Mouse (Mus musculus): ENCODE measurements around the gene Sct. TPM values are rescaled to one million over a fixed set of nuclear protein-coding genes. Genes with fewer than 3 reads are reported as not detected.

Gene Sct
- total and polyA plus RNA-seq, 2 experiments from 2014 or later = 3.7 to 7.6 TPM

DNA sequence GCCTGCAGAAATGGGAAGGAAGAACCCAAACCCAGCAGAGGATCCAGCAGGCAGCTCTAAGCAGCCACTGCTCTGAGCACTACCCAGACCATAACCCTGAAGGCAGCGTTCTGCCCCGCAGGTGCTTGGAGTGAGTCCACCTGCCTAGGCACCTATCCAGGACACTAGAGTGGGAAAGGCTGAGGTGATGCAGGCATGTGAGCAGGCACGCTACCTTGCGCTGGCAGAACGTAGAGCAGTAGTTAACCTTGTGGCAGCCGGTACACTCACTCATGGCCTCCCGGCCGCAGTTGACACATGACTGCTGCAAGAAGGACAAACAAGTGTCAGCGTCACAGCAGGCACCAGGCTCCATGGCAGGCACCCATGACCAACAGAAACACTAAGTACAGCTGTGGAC lies 22.5 kb upstream of the Sct start:
- Histone ChIP-seq H3K36me3 (ENCODE audit: insufficient read depth, low read length) (peaks cover 61% of the 10 kb centered on the region), H3K4me2 (ENCODE audit: low read depth, low read length) (no peak overlapping the region), H3K9ac (replicated peaks; ENCODE audit: low read length) (no peak overlapping the region), H3K27ac (no peak overlapping the region), H3K27me3 (ENCODE audit: insufficient read depth, low read length) (no peaks in the 10 kb centered on the region), H3K9me3 (ENCODE audit: low read length) (no peaks in the 10 kb centered on the region), H3K4me1 (ENCODE audit: insufficient read depth, low read length) (no peaks in the 10 kb centered on the region), H3K4me3 (ENCODE audit: low read length) (no peak overlapping the region)
- ATAC-seq = no peak
- TF ChIP-seq CTCF (IDR thresholded peaks at IDR 0.05; ENCODE audit: low read depth) = no peak
- WGBS = 88% methylated on average over 9 of the region's 9 CpGs
- DNase-seq (ENCODE audit: low spot score) = no peak

DNA sequence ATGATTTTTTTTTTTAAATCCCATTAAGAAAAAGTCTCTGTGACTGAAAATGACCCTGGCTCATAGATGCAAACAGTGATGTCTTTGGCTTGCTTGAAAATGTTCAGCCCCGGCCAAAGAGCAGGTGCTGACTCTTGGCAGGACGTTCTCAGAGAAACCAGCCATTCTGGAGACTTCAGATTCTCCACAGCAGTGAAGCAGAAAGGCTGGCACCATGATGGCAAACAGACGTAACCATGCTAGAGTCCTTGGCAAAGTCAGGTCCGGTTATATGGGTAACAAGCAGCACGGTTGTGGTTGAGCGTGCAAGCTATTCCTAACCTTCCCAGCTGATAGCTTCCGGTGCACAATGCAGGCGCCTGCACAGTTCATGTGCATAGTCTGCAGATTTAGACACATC lies 20.2 kb upstream of the Sct start:
- no peaks in the 10 kb centered on the region for H3K9me3 ChIP-seq (ENCODE audit: low read length)
- peaks cover 16% of the 10 kb centered on the region for H3K27me3 ChIP-seq (ENCODE audit: insufficient read depth, low read length)
- no peak for TF ChIP-seq CTCF (IDR thresholded peaks at IDR 0.05; ENCODE audit: low read depth)
- no peak overlapping the region for H3K4me3 ChIP-seq (ENCODE audit: low read length)
- peaks cover 42% of the 10 kb centered on the region for H3K36me3 ChIP-seq (ENCODE audit: insufficient read depth, low read length)
- no peak for ATAC-seq
- no peak overlapping the region for H3K9ac ChIP-seq (replicated peaks; ENCODE audit: low read length)
- H3K27ac ChIP-seq = no peak overlapping the region
- DNase-seq (ENCODE audit: low spot score) = no peak
- H3K4me2 ChIP-seq (ENCODE audit: low read depth, low read length) = no peak overlapping the region
- 94% methylated on average over 8 of the region's 8 CpGs for WGBS
- H3K4me1 ChIP-seq (ENCODE audit: insufficient read depth, low read length) = no peaks in the 10 kb centered on the region

DNA sequence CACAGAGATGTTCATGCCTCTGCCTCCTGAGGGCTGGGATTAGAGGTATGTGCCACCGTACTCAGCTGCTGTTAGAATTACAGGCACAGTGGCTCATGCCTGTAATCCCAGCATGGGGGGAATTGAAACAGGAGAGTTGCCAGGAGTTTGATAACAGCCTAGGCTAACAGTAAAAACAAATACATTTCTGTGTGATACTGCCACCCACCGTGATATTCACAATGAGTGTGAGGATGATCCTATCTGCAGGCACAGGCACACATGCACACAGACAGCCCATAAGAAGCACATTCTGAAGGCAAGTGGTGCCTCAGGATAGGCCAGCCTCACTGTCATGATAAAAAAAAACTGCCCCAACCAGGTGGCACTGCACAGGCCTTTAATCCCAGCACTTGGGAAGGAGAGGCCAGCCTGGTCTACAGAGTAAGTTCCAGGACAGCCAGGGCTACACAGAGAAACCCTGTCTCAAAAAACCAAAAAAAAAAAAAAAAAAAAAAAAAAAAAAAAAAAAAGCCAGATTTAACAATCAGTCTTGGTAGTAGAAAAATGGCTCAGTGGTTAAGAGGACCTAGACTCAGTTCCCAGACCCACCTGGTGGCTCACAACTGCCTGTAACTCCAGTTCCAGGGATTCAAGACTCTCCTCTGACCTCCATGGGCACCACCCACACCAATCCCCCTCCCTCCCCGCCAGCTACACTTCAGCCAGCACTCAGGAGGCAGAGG lies 19.2 kb upstream of the Sct start:
- Histone ChIP-seq H3K9ac (replicated peaks; ENCODE audit: low read length) (no peak overlapping the region), H3K4me3 (ENCODE audit: low read length) (no peak overlapping the region), H3K27me3 (ENCODE audit: insufficient read depth, low read length) (peaks cover 23% of the 10 kb centered on the region), H3K36me3 (ENCODE audit: insufficient read depth, low read length) (peaks cover 32% of the 10 kb centered on the region), H3K4me1 (ENCODE audit: insufficient read depth, low read length) (peaks cover 7% of the 10 kb centered on the region), H3K4me2 (ENCODE audit: low read depth, low read length) (no peak overlapping the region), H3K27ac (no peak overlapping the region), H3K9me3 (ENCODE audit: low read length) (no peaks in the 10 kb centered on the region)
- no peak for ATAC-seq
- DNase-seq (ENCODE audit: low spot score) = no peak
- no peak for TF ChIP-seq CTCF (IDR thresholded peaks at IDR 0.05; ENCODE audit: low read depth)
- WGBS = 65% methylated on average over 3 of the region's 3 CpGs

DNA sequence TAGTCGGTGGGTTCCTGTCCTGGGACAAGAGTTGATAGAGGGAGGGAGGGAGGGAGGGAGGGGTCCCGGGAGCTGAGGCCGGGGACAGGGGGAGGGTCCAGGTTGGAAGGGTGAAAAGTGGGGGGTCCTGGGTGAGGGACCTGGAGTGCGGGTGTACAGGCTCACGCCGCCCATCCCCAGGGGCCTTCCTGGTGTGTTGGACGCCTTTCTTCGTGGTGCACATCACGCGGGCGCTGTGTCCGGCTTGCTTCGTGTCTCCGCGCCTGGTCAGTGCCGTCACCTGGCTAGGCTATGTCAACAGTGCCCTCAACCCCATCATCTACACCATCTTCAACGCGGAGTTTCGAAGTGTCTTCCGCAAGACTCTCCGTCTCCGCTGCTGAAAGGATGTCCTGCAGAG lies 15.5 kb upstream of the Sct start:
- Histone ChIP-seq H3K4me1 (ENCODE audit: insufficient read depth, low read length) (peaks cover 7% of the 10 kb centered on the region), H3K4me2 (ENCODE audit: low read depth, low read length) (peak overlapping the region; percentile 65), H3K4me3 (ENCODE audit: low read length) (peak overlapping the region; percentile 35), H3K27ac (no peak overlapping the region), H3K36me3 (ENCODE audit: insufficient read depth, low read length) (no peaks in the 10 kb centered on the region), H3K9me3 (ENCODE audit: low read length) (no peaks in the 10 kb centered on the region), H3K9ac (replicated peaks; ENCODE audit: low read length) (no peak overlapping the region), H3K27me3 (ENCODE audit: insufficient read depth, low read length) (peaks cover 31% of the 10 kb centered on the region)
- no peak for TF ChIP-seq CTCF (IDR thresholded peaks at IDR 0.05; ENCODE audit: low read depth)
- DNase-seq (ENCODE audit: low spot score) (no peak), ATAC-seq (no peak)
- WGBS = 7% methylated on average over 22 of the region's 22 CpGs

DNA sequence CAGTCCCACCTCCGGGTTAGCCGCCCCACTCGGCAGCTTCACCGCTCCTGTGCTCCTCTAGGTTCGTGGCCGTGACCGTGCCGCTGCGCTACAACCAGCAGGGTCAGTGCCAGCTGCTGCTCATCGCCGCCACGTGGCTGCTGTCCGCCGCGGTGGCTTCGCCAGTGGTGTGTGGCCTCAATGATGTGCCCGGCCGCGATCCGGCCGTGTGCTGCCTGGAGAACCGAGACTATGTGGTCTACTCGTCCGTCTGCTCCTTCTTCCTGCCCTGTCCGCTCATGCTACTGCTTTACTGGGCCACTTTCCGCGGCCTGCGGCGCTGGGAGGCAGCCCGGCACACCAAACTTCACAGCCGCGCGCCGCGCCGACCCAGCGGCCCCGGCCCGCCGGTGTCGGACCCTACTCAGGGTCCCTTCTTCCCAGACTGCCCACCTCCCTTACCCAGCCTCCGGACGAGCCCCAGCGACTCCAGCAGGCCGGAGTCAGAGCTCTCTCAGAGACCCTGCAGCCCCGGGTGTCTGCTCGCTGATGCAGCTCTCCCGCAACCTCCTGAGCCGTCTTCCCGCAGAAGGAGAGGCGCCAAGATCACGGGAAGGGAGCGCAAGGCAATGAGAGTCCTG lies 15.0 kb upstream of the Sct start:
- Histone ChIP-seq H3K4me2 (ENCODE audit: low read depth, low read length) (peak overlapping the region; percentile 65), H3K36me3 (ENCODE audit: insufficient read depth, low read length) (no peaks in the 10 kb centered on the region), H3K4me1 (ENCODE audit: insufficient read depth, low read length) (peaks cover 7% of the 10 kb centered on the region), H3K9ac (replicated peaks; ENCODE audit: low read length) (peak overlapping the region; percentile 21; the same call in 1 of the 2 replicates), H3K9me3 (ENCODE audit: low read length) (no peaks in the 10 kb centered on the region), H3K4me3 (ENCODE audit: low read length) (peak overlapping the region; percentile 35), H3K27ac (no peak overlapping the region), H3K27me3 (ENCODE audit: insufficient read depth, low read length) (peaks cover 31% of the 10 kb centered on the region)
- WGBS = under 1% methylated on average over 53 of the region's 53 CpGs
- ATAC-seq (peak; percentile 33; the same call in 1 of the 2 replicates), DNase-seq (ENCODE audit: low spot score) (peak; percentile 57)
- peak; percentile 38 for TF ChIP-seq CTCF (IDR thresholded peaks at IDR 0.05; ENCODE audit: low read depth)

DNA sequence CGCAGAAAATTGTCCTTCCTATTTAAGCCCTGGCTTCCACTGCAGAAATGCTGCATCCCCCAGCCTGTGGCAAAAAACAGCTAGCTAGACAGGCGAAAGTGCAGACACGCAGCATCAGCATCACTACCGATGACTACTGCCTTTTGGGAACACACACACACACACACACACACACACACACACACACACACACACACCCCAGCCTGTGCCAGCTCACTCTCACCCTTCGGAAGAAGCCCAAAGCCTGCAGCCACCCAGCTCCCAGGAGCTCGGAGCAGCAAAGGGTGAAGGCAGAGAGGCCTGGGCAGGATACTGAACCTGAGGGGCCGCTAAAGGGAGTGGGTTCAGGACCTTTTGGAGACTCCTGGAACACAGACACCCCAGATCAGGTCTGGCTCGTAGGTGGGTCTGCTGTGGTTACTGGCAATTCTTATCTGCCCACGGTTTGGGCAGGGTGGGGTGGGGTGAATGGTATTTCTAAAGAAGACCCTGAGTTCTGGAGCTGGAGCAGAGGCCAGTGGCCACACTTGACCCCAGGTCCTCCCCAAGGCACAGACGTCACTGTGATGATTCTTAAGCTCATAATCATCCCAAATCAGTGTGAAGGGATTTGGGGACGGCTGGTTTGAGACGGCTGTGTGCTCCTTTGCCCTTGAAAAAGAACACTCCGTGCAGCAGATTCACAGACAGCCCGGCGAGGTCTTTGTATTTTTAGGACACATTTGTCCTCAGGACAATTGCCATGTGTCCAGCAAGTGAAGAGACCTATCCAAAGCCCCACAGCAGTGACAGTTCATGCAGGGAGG lies 13.9 kb upstream of the Sct start:
- no peak for TF ChIP-seq CTCF (IDR thresholded peaks at IDR 0.05; ENCODE audit: low read depth)
- Histone ChIP-seq H3K4me2 (ENCODE audit: low read depth, low read length) (peak overlapping the region; percentile 92), H3K4me1 (ENCODE audit: insufficient read depth, low read length) (peaks cover 7% of the 10 kb centered on the region), H3K27ac (no peak overlapping the region), H3K4me3 (ENCODE audit: low read length) (peak overlapping the region; percentile 51), H3K36me3 (ENCODE audit: insufficient read depth, low read length) (no peaks in the 10 kb centered on the region), H3K9ac (replicated peaks; ENCODE audit: low read length) (0 out of 2 replicates have a peak overlapping the region, but pooled peaks have one; percentile 57), H3K27me3 (ENCODE audit: insufficient read depth, low read length) (peaks cover 31% of the 10 kb centered on the region), H3K9me3 (ENCODE audit: low read length) (no peaks in the 10 kb centered on the region)
- 37% methylated on average over 15 of the region's 15 CpGs for WGBS
- DNase-seq (ENCODE audit: low spot score) (peak; percentile 15), ATAC-seq (no peak)
